Mouse (Mus musculus): Measurements from ENCODE around the gene Bean1.

GRCm38 (mm10) chr8:104146717-104147494 is 23.3 kb upstream of the Bean1 start:
- TF ChIP-seq CTCF (IDR thresholded peaks at IDR 0.05; ENCODE audit: control insufficient read depth, insufficient read depth, low read length), result no peak
- TF ChIP-seq POLR2A (IDR thresholded peaks at IDR 0.05; ENCODE audit: borderline replicate concordance, control insufficient read depth, low read depth, low read length), result no peak
